Mouse (Mus musculus) bone marrow, adult 2 months (tissue): ENCODE measurements at regions not wholly inside any gene's neighbourhood (a gene's known extent, or its start where the extent isn't known, plus 50 kb on each side); places are given as distances from the start of the nearest gene placed in this dataset.

ENCODE experiments used
- CTCF ChIP-seq: fragments of 200-500 bp; IDR thresholded peaks from 2 replicates; pipeline ENCODE4 v1.5.1; 2011; ENCODE audit warnings: low read length, control low read depth; ENCODE audit not compliant: control insufficient read depth, insufficient read depth
- POLR2A ChIP-seq: fragments of 200-500 bp; IDR thresholded peaks from 2 replicates; pipeline ENCODE4 v1.6.1; 2011; ENCODE audit warnings: low read depth, mild to moderate bottlenecking, control low read depth, low read length, borderline replicate concordance; ENCODE audit not compliant: control insufficient read depth

- TF ChIP-seq CTCF (no peak), POLR2A (no peak)
Measured at GRCm38 (mm10) chr14:64582822-64583221, 478.7 kb downstream of the Prss52 start.
